Mouse (Mus musculus) olfactory bulb, adult 2 months (tissue): ENCODE data around the gene Gm49368.

ENCODE experiments used
- CTCF ChIP-seq: fragments of 200-500 bp; IDR thresholded peaks from 2 replicates; pipeline ENCODE4 v1.5.1; 2012; ENCODE audit warnings: low read depth, mild to moderate bottlenecking, low read length, moderate library complexity; ENCODE audit not compliant: insufficient read depth
- POLR2A ChIP-seq: fragments of 200-500 bp; IDR thresholded peaks from 2 replicates; pipeline ENCODE4 v1.6.1; 2012; ENCODE audit warnings: mild to moderate bottlenecking, low read depth, low read length, moderate library complexity; ENCODE audit not compliant: insufficient read depth

GRCm38 (mm10) chr7:128024932-128025331, 37.6 kb upstream of the Gm49368 start:
- no peak for TF ChIP-seq POLR2A
- TF ChIP-seq CTCF: no peak
